Mouse (Mus musculus): ENCODE results near the gene Fgl2. TPM values are rescaled to one million over a fixed set of nuclear protein-coding genes. Genes with fewer than 3 reads are reported as not detected.

Fgl2 gene
- polyA plus RNA-seq, 1 experiment = 19.0 TPM

GRCm38 (mm10) chr5:21384252-21384960, 12.0 kb downstream of the Fgl2 start:
- no peak overlapping the region for H3K4me3 ChIP-seq (ENCODE audit: low read depth, low read length)
- 33% methylated on average over 13 of the region's 13 CpGs for WGBS
- H3K4me1 ChIP-seq (ENCODE audit: control insufficient read depth, insufficient read depth, insufficient read length, low read length) = peaks cover 18% of the 10 kb centered on the region; the same call in 1 of the 2 replicates
- TF ChIP-seq CTCF (IDR thresholded peaks at IDR 0.05; ENCODE audit: extremely low read depth, insufficient read length, insufficient replicate concordance, low read depth, low read length) (no peak), POLR2A (IDR thresholded peaks at IDR 0.05; ENCODE audit: low read depth, low read length) (no peak)
- no peaks in the 10 kb centered on the region for H3K36me3 ChIP-seq (ENCODE audit: control insufficient read depth, insufficient read depth, low read length)
- peak overlapping the region; percentile 56 for H3K27ac ChIP-seq (ENCODE audit: insufficient read depth, low read depth, low read length)
- no peaks in the 10 kb centered on the region for H3K27me3 ChIP-seq (ENCODE audit: control insufficient read depth, insufficient read depth, low read length)

DNA sequence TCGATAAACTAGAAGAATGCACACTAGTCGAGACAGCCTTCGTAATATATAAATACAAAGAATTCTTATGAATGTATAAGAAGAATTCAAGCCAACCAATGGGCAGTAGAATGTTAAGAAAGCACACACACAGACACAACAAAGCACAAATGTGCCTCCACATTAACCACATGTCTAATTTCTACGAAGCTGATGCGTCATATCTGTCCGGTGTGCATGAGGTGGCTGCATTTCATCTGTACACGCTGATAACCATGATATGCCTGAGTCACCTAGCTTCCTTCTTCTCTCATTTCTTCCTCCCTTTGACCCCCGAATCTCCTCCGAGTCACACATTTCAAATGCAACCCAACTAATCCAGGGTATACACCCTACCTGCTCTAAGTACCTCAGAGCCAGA, 12.5 kb downstream of the Fgl2 start:
- WGBS = 63% methylated on average over 9 of the region's 9 CpGs
- H3K27me3 ChIP-seq (ENCODE audit: control insufficient read depth, insufficient read depth, low read length) = no peaks in the 10 kb centered on the region
- H3K36me3 ChIP-seq (ENCODE audit: control insufficient read depth, insufficient read depth, low read length) = no peaks in the 10 kb centered on the region
- peak overlapping the region; percentile 47 for H3K27ac ChIP-seq (ENCODE audit: insufficient read depth, low read depth, low read length)
- H3K4me3 ChIP-seq (ENCODE audit: low read depth, low read length) = no peak overlapping the region
- TF ChIP-seq POLR2A (IDR thresholded peaks at IDR 0.05; ENCODE audit: low read depth, low read length) (no peak), CTCF (IDR thresholded peaks at IDR 0.05; ENCODE audit: extremely low read depth, insufficient read length, insufficient replicate concordance, low read depth, low read length) (no peak)
- H3K4me1 ChIP-seq (ENCODE audit: control insufficient read depth, insufficient read depth, insufficient read length, low read length) = peaks cover 18% of the 10 kb centered on the region; the same call in 1 of the 2 replicates

GRCm38 (mm10) chr5:21386432-21386831, 14.0 kb downstream of the Fgl2 start:
- Histone ChIP-seq H3K36me3 (ENCODE audit: control insufficient read depth, insufficient read depth, low read length) (no peaks in the 10 kb centered on the region), H3K27me3 (ENCODE audit: control insufficient read depth, insufficient read depth, low read length) (no peaks in the 10 kb centered on the region), H3K4me1 (ENCODE audit: control insufficient read depth, insufficient read depth, insufficient read length, low read length) (peaks cover 20% of the 10 kb centered on the region; the same call in 1 of the 2 replicates), H3K27ac (ENCODE audit: insufficient read depth, low read depth, low read length) (no peak overlapping the region), H3K4me3 (ENCODE audit: low read depth, low read length) (no peak overlapping the region)
- 70% methylated on average over 4 of the region's 4 CpGs for WGBS
- no peak for TF ChIP-seq CTCF (IDR thresholded peaks at IDR 0.05; ENCODE audit: extremely low read depth, insufficient read length, insufficient replicate concordance, low read depth, low read length)
- no peak for TF ChIP-seq POLR2A (IDR thresholded peaks at IDR 0.05; ENCODE audit: low read depth, low read length)

DNA sequence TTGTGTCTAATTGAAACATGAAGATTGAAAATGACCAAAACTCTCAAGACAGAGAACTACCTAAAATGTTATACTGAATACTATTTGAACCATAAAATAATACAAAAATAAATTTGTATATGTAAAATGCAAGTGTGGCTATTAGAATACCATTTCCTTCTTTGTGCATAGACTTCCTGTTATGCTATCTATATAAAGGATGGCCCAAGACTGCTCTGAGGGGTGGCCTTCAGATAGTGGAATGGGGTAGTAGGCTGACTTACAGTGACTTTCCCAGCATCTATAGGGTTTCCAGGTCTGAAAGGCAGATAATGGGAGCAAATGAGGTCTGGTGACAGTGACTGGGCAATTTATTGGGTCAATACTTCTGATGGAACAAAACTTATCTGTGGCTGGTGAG, 14.9 kb downstream of the Fgl2 start:
- no peak overlapping the region for H3K4me3 ChIP-seq (ENCODE audit: low read depth, low read length)
- peaks cover 22% of the 10 kb centered on the region; the same call in 1 of the 2 replicates for H3K4me1 ChIP-seq (ENCODE audit: control insufficient read depth, insufficient read depth, insufficient read length, low read length)
- no peak overlapping the region for H3K27ac ChIP-seq (ENCODE audit: insufficient read depth, low read depth, low read length)
- no peaks in the 10 kb centered on the region for H3K27me3 ChIP-seq (ENCODE audit: control insufficient read depth, insufficient read depth, low read length)
- H3K36me3 ChIP-seq (ENCODE audit: control insufficient read depth, insufficient read depth, low read length) = no peaks in the 10 kb centered on the region
- TF ChIP-seq POLR2A (IDR thresholded peaks at IDR 0.05; ENCODE audit: low read depth, low read length) = no peak
- TF ChIP-seq CTCF (IDR thresholded peaks at IDR 0.05; ENCODE audit: extremely low read depth, insufficient read length, insufficient replicate concordance, low read depth, low read length) = no peak

DNA sequence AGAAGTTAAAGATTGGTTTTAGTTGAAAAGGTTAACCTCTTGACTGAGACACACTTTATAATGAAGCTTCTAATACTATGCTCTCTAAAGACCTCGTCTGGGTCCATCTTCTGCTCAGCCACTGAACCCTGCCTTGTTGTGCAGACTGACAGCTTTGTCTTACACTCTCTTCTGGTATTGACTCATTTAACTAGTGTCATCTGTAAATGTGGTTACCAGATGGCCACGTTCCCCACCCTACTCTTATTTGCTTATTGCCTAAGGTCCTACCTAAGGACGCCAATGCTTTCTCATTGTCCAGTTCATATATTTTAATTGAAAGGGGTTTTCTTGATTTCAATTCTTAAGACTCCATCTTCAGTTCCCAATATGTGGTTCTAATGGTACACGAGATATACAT, 16.4 kb downstream of the Fgl2 start:
- peaks cover 17% of the 10 kb centered on the region; the same call in 1 of the 2 replicates for H3K4me1 ChIP-seq (ENCODE audit: control insufficient read depth, insufficient read depth, insufficient read length, low read length)
- 83% methylated on average over 4 of the region's 4 CpGs for WGBS
- no peaks in the 10 kb centered on the region for H3K36me3 ChIP-seq (ENCODE audit: control insufficient read depth, insufficient read depth, low read length)
- H3K4me3 ChIP-seq (ENCODE audit: low read depth, low read length) = no peak overlapping the region
- H3K27me3 ChIP-seq (ENCODE audit: control insufficient read depth, insufficient read depth, low read length) = no peaks in the 10 kb centered on the region
- no peak for TF ChIP-seq CTCF (IDR thresholded peaks at IDR 0.05; ENCODE audit: extremely low read depth, insufficient read length, insufficient replicate concordance, low read depth, low read length)
- TF ChIP-seq POLR2A (IDR thresholded peaks at IDR 0.05; ENCODE audit: low read depth, low read length) = no peak
- H3K27ac ChIP-seq (ENCODE audit: insufficient read depth, low read depth, low read length) = no peak overlapping the region

GRCm38 (mm10) chr5:21391616-21392384, 19.4 kb downstream of the Fgl2 start:
- Histone ChIP-seq H3K27me3 (ENCODE audit: control insufficient read depth, insufficient read depth, low read length) (no peaks in the 10 kb centered on the region), H3K4me3 (ENCODE audit: low read depth, low read length) (no peak overlapping the region), H3K4me1 (ENCODE audit: control insufficient read depth, insufficient read depth, insufficient read length, low read length) (peaks cover 4% of the 10 kb centered on the region; the same call in 1 of the 2 replicates), H3K36me3 (ENCODE audit: control insufficient read depth, insufficient read depth, low read length) (no peaks in the 10 kb centered on the region), H3K27ac (ENCODE audit: insufficient read depth, low read depth, low read length) (peak overlapping the region; percentile 70)
- TF ChIP-seq CTCF (IDR thresholded peaks at IDR 0.05; ENCODE audit: extremely low read depth, insufficient read length, insufficient replicate concordance, low read depth, low read length) (no peak), POLR2A (IDR thresholded peaks at IDR 0.05; ENCODE audit: low read depth, low read length) (no peak)
- 15% methylated on average over 13 of the region's 13 CpGs for WGBS

GRCm38 (mm10) chr5:21394562-21394961, 22.1 kb downstream of the Fgl2 start:
- H3K27ac ChIP-seq (ENCODE audit: insufficient read depth, low read depth, low read length) = no peak overlapping the region
- H3K27me3 ChIP-seq (ENCODE audit: control insufficient read depth, insufficient read depth, low read length) = no peaks in the 10 kb centered on the region
- 84% methylated on average over 2 of the region's 2 CpGs for WGBS
- TF ChIP-seq CTCF (IDR thresholded peaks at IDR 0.05; ENCODE audit: extremely low read depth, insufficient read length, insufficient replicate concordance, low read depth, low read length) (no peak), POLR2A (IDR thresholded peaks at IDR 0.05; ENCODE audit: low read depth, low read length) (no peak)
- H3K4me3 ChIP-seq (ENCODE audit: low read depth, low read length) = no peak overlapping the region
- peaks cover 4% of the 10 kb centered on the region; the same call in 1 of the 2 replicates for H3K4me1 ChIP-seq (ENCODE audit: control insufficient read depth, insufficient read depth, insufficient read length, low read length)
- H3K36me3 ChIP-seq (ENCODE audit: control insufficient read depth, insufficient read depth, low read length) = no peaks in the 10 kb centered on the region

Measured in small intestine, adult 2 months (tissue).